Mouse (Mus musculus): ENCODE measurements around the gene 5730596B20Rik.

DNA sequence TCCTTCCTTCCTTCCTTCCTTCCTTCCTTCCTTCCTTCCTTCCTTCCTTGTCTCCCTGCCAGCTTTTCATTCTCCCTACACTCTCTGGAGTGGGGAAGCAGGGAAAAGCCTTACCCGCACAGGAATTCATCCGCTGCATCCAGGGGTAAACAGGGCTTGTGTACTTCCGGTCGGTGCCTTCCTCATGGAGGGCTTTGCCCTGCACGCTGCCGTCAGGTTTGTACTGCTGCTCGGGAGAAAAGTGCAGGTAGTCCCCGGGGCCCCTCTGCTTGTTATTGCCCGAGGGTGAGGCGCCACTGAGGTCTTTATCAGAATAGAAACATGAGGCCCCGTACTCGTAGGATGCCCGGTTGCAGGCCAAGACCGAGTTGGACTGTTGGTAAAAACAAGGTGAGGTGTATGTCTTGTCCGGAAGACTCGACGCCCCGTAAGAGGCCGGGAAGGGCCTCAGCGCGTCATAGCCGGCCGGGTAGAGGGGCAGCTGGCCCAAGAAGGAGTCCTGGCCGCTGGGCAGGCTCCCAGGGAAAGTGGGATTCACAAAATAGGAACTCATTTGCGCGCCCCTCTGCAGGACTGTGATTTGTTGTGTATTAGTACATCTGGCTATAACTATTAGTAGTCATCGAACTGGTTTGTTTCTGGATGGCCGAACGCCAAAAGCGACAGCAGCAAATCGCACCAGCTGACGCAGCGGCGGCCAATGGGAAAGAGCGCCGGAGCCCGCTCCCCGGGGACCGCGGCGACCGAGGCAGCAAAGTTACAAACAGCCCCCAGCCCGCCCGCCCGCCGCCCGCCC lies 31.0 kb downstream of the 5730596B20Rik start, which contains the start of gene Hoxa6:
- TF ChIP-seq POLR2A (IDR thresholded peaks at IDR 0.05; ENCODE audit: low read depth, low read length) (no peak), CTCF (IDR thresholded peaks at IDR 0.05; ENCODE audit: borderline replicate concordance, insufficient read depth, low read length) (no peak)
